Mouse (Mus musculus): ENCODE data around the gene Atp10a. TPM values are rescaled to one million over a fixed set of nuclear protein-coding genes. Genes with fewer than 3 reads are reported as not detected.

Gene Atp10a
- polyA plus RNA-seq, 1 experiment from 2014 or later, result 5.6 TPM

GRCm38 (mm10) chr7:58749904-58750612 lies 94.1 kb downstream of the Atp10a start:
- no peak for TF ChIP-seq CTCF (IDR thresholded peaks at IDR 0.05)
- POLR2A ChIA-PET, result no interaction called here
- ATAC-seq (no peak), DNase-seq (ENCODE audit: low read depth, low spot score) (no peak)
- in situ Hi-C loops (cut with MboI; ENCODE audit: low pct_unique_long_range_greater_than_20kb), result loop anchor here (10.0 to 25.0 kb wide), 3 partner anchors 95 to 487 kb away; partner anchors contain the start of genes Atp10a and Ube3a
- CTCF ChIA-PET, result interaction anchor here (1.3 kb wide), 1 partner anchor 20 kb away, joined by 3 read pairs; no protein-coding TSS in a partner anchor
- H3K27me3 ChIP-seq, result no peaks in the 10 kb centered on the region

- H3K27me3 ChIP-seq, result no peaks in the 10 kb centered on the region
- ChIA-PET POLR2A (no interaction called here), CTCF (interaction anchor here (1.2 to 1.5 kb wide), 2 partner anchors 18 to 48 kb away, joined by 3 read pairs; no protein-coding TSS in a partner anchor)
- in situ Hi-C loops (cut with MboI; ENCODE audit: low pct_unique_long_range_greater_than_20kb), result no loop called here
- ATAC-seq (no peak), DNase-seq (ENCODE audit: low read depth, low spot score) (no peak)
- TF ChIP-seq CTCF (IDR thresholded peaks at IDR 0.05), result no peak
Measured at GRCm38 (mm10) chr7:58752041-58752440, 96.1 kb downstream of the Atp10a start.

GRCm38 (mm10) chr7:58754076-58754475 lies 98.1 kb downstream of the Atp10a start:
- DNase-seq (ENCODE audit: low read depth, low spot score) (no peak), ATAC-seq (no peak)
- CTCF ChIA-PET, result interaction anchor here (1.5 kb wide), 1 partner anchor 10 kb away, joined by 9 read pairs; no protein-coding TSS in a partner anchor
- H3K27me3 ChIP-seq, result no peaks in the 10 kb centered on the region
- in situ Hi-C loops (cut with MboI; ENCODE audit: low pct_unique_long_range_greater_than_20kb), result no loop called here
- POLR2A ChIA-PET, result no interaction called here
- no peak for TF ChIP-seq CTCF (IDR thresholded peaks at IDR 0.05)

- no peak for DNase-seq (ENCODE audit: low read depth, low spot score)
- ChIA-PET POLR2A (interaction anchor here (0.7 kb wide), 1 partner anchor 97 kb away, joined by 3 read pairs; no protein-coding TSS in a partner anchor), CTCF (interaction anchor here (0.8 to 1.5 kb wide), 2 partner anchors 9 to 10 kb away, joined by 3 to 9 read pairs; no protein-coding TSS in a partner anchor)
- in situ Hi-C loops (cut with MboI; ENCODE audit: low pct_unique_long_range_greater_than_20kb), result no loop called here
- no peak for ATAC-seq
- H3K27me3 ChIP-seq, result no peaks in the 10 kb centered on the region
- TF ChIP-seq CTCF (IDR thresholded peaks at IDR 0.05), result no peak
Measured at GRCm38 (mm10) chr7:58754536-58754935, 98.6 kb downstream of the Atp10a start.

- H3K27me3 ChIP-seq, result no peaks in the 10 kb centered on the region
- in situ Hi-C loops (cut with MboI; ENCODE audit: low pct_unique_long_range_greater_than_20kb), result no loop called here
- DNase-seq (ENCODE audit: low read depth, low spot score) (no peak), ATAC-seq (no peak)
- no peak for TF ChIP-seq CTCF (IDR thresholded peaks at IDR 0.05)
- POLR2A ChIA-PET, result interaction anchor here (0.7 kb wide), 1 partner anchor 97 kb away, joined by 3 read pairs; no protein-coding TSS in a partner anchor
- CTCF ChIA-PET, result interaction anchor here (0.6 to 1.5 kb wide), 3 partner anchors 9 to 131 kb away, joined by 3 to 9 read pairs (median 3); no protein-coding TSS in a partner anchor
Measured at GRCm38 (mm10) chr7:58755083-58755482, 99.1 kb downstream of the Atp10a start.

- TF ChIP-seq CTCF (IDR thresholded peaks at IDR 0.05), result no peak
- CTCF ChIA-PET, result interaction anchor here (1.5 kb wide), 1 partner anchor 11 kb away, joined by 9 read pairs; no protein-coding TSS in a partner anchor
- ATAC-seq (no peak), DNase-seq (ENCODE audit: low read depth, low spot score) (no peak)
- POLR2A ChIA-PET, result no interaction called here
- in situ Hi-C loops (cut with MboI; ENCODE audit: low pct_unique_long_range_greater_than_20kb), result no loop called here
- H3K27me3 ChIP-seq, result no peaks in the 10 kb centered on the region
Measured at GRCm38 (mm10) chr7:58755846-58756245, 99.9 kb downstream of the Atp10a start.

GRCm38 (mm10) chr7:58757331-58757730 lies 101.4 kb downstream of the Atp10a start:
- ChIA-PET POLR2A (no interaction called here), CTCF (interaction anchor here (1.5 kb wide), 1 partner anchor 82 kb away, joined by 3 read pairs; no protein-coding TSS in a partner anchor)
- in situ Hi-C loops (cut with MboI; ENCODE audit: low pct_unique_long_range_greater_than_20kb), result no loop called here
- no peaks in the 10 kb centered on the region for H3K27me3 ChIP-seq
- peak; percentile 93 for ATAC-seq
- no peak for DNase-seq (ENCODE audit: low read depth, low spot score)
- TF ChIP-seq CTCF (IDR thresholded peaks at IDR 0.05), result no peak

- ATAC-seq (no peak), DNase-seq (ENCODE audit: low read depth, low spot score) (no peak)
- in situ Hi-C loops (cut with MboI; ENCODE audit: low pct_unique_long_range_greater_than_20kb), result no loop called here
- no peak for TF ChIP-seq CTCF (IDR thresholded peaks at IDR 0.05)
- ChIA-PET CTCF (interaction anchor here (0.8 to 1.5 kb wide), 2 partner anchors 12 to 81 kb away, joined by 3 read pairs; no protein-coding TSS in a partner anchor), POLR2A (no interaction called here)
- no peaks in the 10 kb centered on the region for H3K27me3 ChIP-seq
Measured at GRCm38 (mm10) chr7:58758396-58758795, 102.4 kb downstream of the Atp10a start.

GRCm38 (mm10) chr7:58759265-58759664 lies 103.3 kb downstream of the Atp10a start:
- DNase-seq (ENCODE audit: low read depth, low spot score), result no peak
- no peak for ATAC-seq
- no peak for TF ChIP-seq CTCF (IDR thresholded peaks at IDR 0.05)
- no peaks in the 10 kb centered on the region for H3K27me3 ChIP-seq
- in situ Hi-C loops (cut with MboI; ENCODE audit: low pct_unique_long_range_greater_than_20kb), result no loop called here
- CTCF ChIA-PET, result interaction anchor here (1.0 kb wide), 1 partner anchor 15 kb away, joined by 4 read pairs; no protein-coding TSS in a partner anchor
- POLR2A ChIA-PET, result no interaction called here

- CTCF ChIA-PET, result no interaction called here
- ATAC-seq (no peak), DNase-seq (ENCODE audit: low read depth, low spot score) (no peak)
- TF ChIP-seq CTCF (IDR thresholded peaks at IDR 0.05), result no peak
- H3K27me3 ChIP-seq, result no peaks in the 10 kb centered on the region
- POLR2A ChIA-PET, result no interaction called here
- in situ Hi-C loops (cut with MboI; ENCODE audit: low pct_unique_long_range_greater_than_20kb), result no loop called here
Measured at GRCm38 (mm10) chr7:58767257-58767656, 111.3 kb downstream of the Atp10a start.

- POLR2A ChIA-PET, result no interaction called here
- CTCF ChIA-PET, result no interaction called here
- no peak for ATAC-seq
Measured at GRCm38 (mm10) chr7:58768253-58768652, 112.3 kb downstream of the Atp10a start.

More at GRCm38 (mm10) chr7:58768253-58768652, 112.3 kb downstream of the Atp10a start:
- no peak for DNase-seq (ENCODE audit: low read depth, low spot score)
- in situ Hi-C loops (cut with MboI; ENCODE audit: low pct_unique_long_range_greater_than_20kb), result no loop called here
- TF ChIP-seq CTCF (IDR thresholded peaks at IDR 0.05), result no peak
- no peaks in the 10 kb centered on the region for H3K27me3 ChIP-seq

Data from Patski (cell line).